Mouse (Mus musculus): ENCODE data around the gene Mfap5.

GRCm38 (mm10) chr6:122539564-122539963 is 33.9 kb downstream of the Mfap5 start:
- no peak for TF ChIP-seq CTCF (IDR thresholded peaks at IDR 0.05; ENCODE audit: control insufficient read depth, insufficient read depth, insufficient replicate concordance, low read depth, low read length)
- TF ChIP-seq POLR2A (IDR thresholded peaks at IDR 0.05; ENCODE audit: control insufficient read depth, low read depth, low read length), result no peak

Data from testis, adult 2 months (tissue).